Mouse (Mus musculus) heart, embryonic 12.5 days (tissue): ENCODE results near the gene Dusp2. TPM values are rescaled to one million over a fixed set of nuclear protein-coding genes. Genes with fewer than 3 reads are reported as not detected.
A peak's percentile ranks its signal among the peaks of the same experiment; 100 is the strongest.

Source experiments
- ATAC-seq: fragments of 200-750 bp; cut with Nextera tagmentation; 2 replicates; pipeline ENCODE4 v1.8.0; 2017; ENCODE audit warnings: moderate TSS enrichment, moderate library complexity; ENCODE audit not compliant: insufficient number of reproducible peaks, low FRiP score
- H3K27ac ChIP-seq: fragments of 300-500 bp; sonication (generic); 2 replicates; pipeline ENCODE4 v1.5.1; 2016; ENCODE audit warnings: mild to moderate bottlenecking, moderate library complexity; ENCODE audit not compliant: poor library complexity, severe bottlenecking
- H3K27me3 ChIP-seq: fragments of 300-500 bp; sonication (generic); replicated peaks from 2 replicates; pipeline ENCODE4 v1.6.1; 2016; ENCODE audit warnings: mild to moderate bottlenecking, moderate library complexity
- H3K36me3 ChIP-seq: fragments of 300-500 bp; sonication (generic); 2 replicates; pipeline ENCODE4 v1.6.1; 2016; ENCODE audit warnings: mild to moderate bottlenecking, moderate library complexity
- H3K4me1 ChIP-seq: fragments of 300-500 bp; sonication (generic); replicated peaks from 2 replicates; pipeline ENCODE4 v1.6.1; 2016; ENCODE audit warnings: mild to moderate bottlenecking
- H3K4me2 ChIP-seq: fragments of 300-500 bp; sonication (generic); 2 replicates; pipeline ENCODE4 v1.6.1; 2016; ENCODE audit warnings: mild to moderate bottlenecking, moderate library complexity
- H3K4me3 ChIP-seq: fragments of 300-500 bp; sonication (generic); 2 replicates; pipeline ENCODE4 v1.5.1; 2016; ENCODE audit warnings: mild to moderate bottlenecking
- H3K9ac ChIP-seq: fragments of 300-500 bp; sonication (generic); 2 replicates; pipeline ENCODE4 v1.6.1; 2016; ENCODE audit warnings: mild to moderate bottlenecking, moderate library complexity
- H3K9me3 ChIP-seq: fragments of 300-500 bp; sonication (generic); replicated peaks from 2 replicates; pipeline ENCODE4 v1.6.1; 2016; ENCODE audit warnings: mild to moderate bottlenecking, moderate library complexity
- WGBS: fragments of 180-500 bp; shearing (Covaris S2); methylation state at CpG from one replicate; pipeline ENCODE4 v1.1.7; 2016; 5-methylcytosine and 5-hydroxymethylcytosine counted together
- polyA plus RNA-seq: library from polyadenylated mRNA; unstranded; fragments of >200 nt; fragmentation: Nextera tagmentation; extraction: Ambion mirVana; gene quantifications from 2 replicates; pipeline ENCODE4 v1.2.1, GENCODE M21; 2016

The Dusp2 gene
- polyA plus RNA-seq, 1 experiment from 2014 or later, result 26.3 TPM

DNA sequence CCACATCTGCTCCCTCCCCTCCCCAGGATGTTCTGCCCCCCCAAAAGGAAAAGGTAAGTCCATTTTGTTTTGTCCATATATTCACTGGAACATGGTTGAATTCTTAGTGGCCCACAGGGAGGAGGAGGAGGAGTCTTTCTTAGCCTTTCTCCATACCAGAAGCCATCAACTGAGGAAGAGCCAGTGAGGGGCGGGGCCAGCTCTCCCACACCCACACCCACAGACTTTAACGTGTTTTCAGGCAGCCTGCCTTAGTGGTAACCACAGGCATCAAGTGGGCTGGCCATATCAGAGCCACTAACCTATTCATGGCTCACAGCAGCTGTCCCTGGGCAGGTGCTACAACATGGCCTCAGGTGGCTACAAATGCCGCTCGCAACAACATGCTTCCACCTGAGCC is 2.9 kb downstream of the Dusp2 start:
- H3K36me3 ChIP-seq, result no peaks in the 10 kb centered on the region
- no peak for ATAC-seq
- peaks cover 16% of the 10 kb centered on the region for H3K27me3 ChIP-seq
- H3K4me3 ChIP-seq, result no peak overlapping the region
- H3K4me2 ChIP-seq, result no peak overlapping the region
- WGBS, result 56% methylated on average over 4 of the region's 4 CpGs
- H3K9me3 ChIP-seq, result no peaks in the 10 kb centered on the region
- no peak overlapping the region for H3K9ac ChIP-seq
- peaks cover 28% of the 10 kb centered on the region for H3K4me1 ChIP-seq
- no peak overlapping the region for H3K27ac ChIP-seq

DNA sequence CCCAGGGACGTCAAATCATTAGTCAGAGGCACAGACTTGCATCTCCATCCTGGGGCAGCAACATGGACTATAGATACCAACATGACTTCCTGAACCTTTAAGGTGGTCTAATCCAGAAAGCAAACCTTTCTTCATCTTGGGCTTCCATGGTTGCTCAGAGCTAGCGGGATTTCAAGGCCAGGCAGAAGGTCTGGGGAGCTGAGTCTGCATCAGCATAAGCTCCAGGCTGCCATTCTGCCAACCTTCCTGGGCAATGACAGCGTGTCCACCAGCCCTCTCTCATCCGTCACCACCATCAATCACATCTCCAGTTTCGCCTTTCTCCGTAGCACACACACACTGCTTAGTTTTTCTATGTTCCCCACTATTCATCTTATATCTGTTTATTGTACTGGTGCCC is 3.3 kb downstream of the Dusp2 start:
- WGBS, result 66% methylated on average over 6 of the region's 6 CpGs
- H3K27me3 ChIP-seq, result peaks cover 16% of the 10 kb centered on the region
- H3K9ac ChIP-seq, result no peak overlapping the region
- no peak for ATAC-seq
- peaks cover 23% of the 10 kb centered on the region for H3K4me1 ChIP-seq
- H3K27ac ChIP-seq, result no peak overlapping the region
- no peaks in the 10 kb centered on the region for H3K36me3 ChIP-seq
- H3K9me3 ChIP-seq, result no peaks in the 10 kb centered on the region
- no peak overlapping the region for H3K4me2 ChIP-seq
- no peak overlapping the region for H3K4me3 ChIP-seq

DNA sequence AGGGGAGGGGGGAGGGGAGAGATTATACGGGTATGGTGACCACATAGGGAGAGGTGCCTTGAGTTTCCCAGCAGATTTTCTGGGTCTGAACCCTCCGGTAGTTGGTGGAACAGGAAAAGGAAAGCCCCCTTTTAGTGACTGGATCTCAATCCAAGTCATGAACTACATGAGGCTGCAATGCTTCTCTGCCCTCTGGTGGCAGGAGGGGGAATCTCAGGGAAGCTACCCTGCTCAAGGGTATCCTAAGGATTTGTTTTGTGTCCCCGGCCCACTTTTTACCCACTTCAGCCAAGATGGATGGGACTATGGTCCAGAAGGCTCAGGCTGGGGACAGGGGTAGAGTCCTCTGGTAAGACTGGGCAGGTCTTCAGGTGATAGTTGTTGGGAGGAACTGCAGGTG is 5.2 kb downstream of the Dusp2 start:
- H3K4me2 ChIP-seq, result no peak overlapping the region
- ATAC-seq, result no peak
- H3K4me3 ChIP-seq, result no peak overlapping the region
- no peaks in the 10 kb centered on the region for H3K36me3 ChIP-seq
- WGBS, result 10% methylated on average over 3 of the region's 3 CpGs
- H3K27ac ChIP-seq, result no peak overlapping the region
- peaks cover 8% of the 10 kb centered on the region for H3K4me1 ChIP-seq
- no peaks in the 10 kb centered on the region for H3K9me3 ChIP-seq
- H3K9ac ChIP-seq, result no peak overlapping the region
- H3K27me3 ChIP-seq, result peaks cover 13% of the 10 kb centered on the region

DNA sequence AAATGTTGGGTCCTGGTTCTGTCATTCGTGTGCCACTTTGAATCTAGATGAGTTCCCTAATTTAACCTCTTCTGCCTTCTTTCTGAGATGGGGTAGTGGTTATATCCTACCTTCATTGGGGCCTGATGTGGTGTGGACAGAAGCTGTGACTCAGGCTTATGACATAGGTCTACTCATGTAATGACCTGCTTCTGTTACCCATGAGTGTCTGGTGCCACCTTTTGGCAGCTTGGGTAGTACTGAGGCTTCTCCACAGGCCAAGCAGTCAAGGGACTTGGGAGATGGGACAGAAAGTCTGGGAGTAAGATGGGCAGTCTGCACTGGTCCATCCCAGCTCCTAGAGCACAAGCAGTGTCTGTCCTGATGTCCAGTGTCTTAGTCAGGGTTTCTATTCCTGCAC is 10.4 kb downstream of the Dusp2 start:
- WGBS, result 75% methylated on average over 1 of the region's 1 CpGs
- H3K9ac ChIP-seq, result no peak overlapping the region
- H3K27ac ChIP-seq, result no peak overlapping the region
- no peak overlapping the region for H3K4me2 ChIP-seq
- H3K4me3 ChIP-seq, result no peak overlapping the region
- H3K36me3 ChIP-seq, result no peaks in the 10 kb centered on the region
- no peaks in the 10 kb centered on the region for H3K9me3 ChIP-seq
- no peak for ATAC-seq
- H3K4me1 ChIP-seq, result no peaks in the 10 kb centered on the region
- peaks cover 3% of the 10 kb centered on the region for H3K27me3 ChIP-seq

DNA sequence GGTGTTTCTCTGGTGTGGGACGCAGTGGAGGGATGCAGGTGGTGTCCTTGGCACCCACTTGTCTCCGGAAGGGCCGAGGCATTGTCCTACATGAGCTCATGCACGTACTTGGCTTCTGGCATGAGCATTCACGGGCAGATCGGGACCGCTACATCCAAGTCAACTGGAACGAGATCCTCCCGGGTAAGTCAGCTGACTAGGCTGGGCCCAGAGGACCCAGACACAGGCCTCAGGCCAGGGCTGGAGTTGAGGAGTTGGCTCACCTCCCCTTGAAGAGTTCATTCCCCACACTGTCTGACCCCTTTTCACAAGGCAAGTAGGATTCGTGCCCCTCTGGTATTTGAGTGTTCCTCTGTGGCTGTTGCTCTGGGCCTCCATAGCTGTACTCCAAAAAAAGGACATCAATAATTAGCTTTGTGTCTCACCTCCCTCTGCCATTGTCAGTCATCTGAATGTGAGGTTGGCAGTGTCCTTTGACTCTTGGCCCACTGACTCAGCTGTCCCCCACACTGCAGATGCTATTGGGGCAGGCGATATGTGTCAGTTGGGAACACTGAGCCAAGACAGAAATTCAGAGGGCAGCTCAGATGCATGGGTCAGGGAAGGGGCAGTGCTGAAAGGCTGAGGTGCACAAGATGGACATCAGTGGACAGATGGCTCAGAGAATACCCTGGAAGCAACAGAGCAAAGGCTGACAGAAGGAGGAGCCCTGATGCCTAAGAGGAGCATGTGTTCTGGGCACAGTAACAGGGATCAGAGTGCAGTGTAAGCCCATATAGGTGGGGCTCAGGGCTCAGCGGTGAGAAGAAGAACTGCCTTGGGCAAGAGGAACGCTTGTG is 11.4 kb downstream of the Dusp2 start:
- H3K4me2 ChIP-seq, result no peak overlapping the region
- H3K9ac ChIP-seq, result no peak overlapping the region
- H3K4me3 ChIP-seq, result no peak overlapping the region
- peaks cover 3% of the 10 kb centered on the region for H3K27me3 ChIP-seq
- WGBS, result 70% methylated on average over 13 of the region's 13 CpGs
- H3K9me3 ChIP-seq, result no peaks in the 10 kb centered on the region
- no peak for ATAC-seq
- H3K4me1 ChIP-seq, result no peaks in the 10 kb centered on the region
- no peak overlapping the region for H3K27ac ChIP-seq
- H3K36me3 ChIP-seq, result no peaks in the 10 kb centered on the region

DNA sequence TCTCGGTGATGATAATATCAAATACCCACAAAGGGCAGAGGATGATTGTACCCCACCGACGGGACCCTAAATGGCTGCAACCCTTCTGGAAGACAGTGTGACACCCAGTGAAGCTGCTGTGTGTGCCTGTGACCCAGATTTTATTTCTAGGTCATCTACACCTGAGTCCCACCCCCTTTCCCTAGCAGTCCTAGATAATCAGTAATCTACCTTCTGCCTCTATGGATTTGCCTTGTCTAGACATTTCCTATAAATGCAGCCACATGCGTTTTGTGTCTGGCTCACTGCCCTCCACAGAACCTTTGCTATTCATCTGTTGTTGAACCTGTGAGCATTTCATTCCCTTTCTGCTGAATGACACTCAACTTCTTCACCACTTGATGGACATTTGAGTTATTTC is 17.9 kb downstream of the Dusp2 start:
- H3K9ac ChIP-seq, result no peak overlapping the region
- ATAC-seq, result no peak
- H3K4me3 ChIP-seq, result no peak overlapping the region
- H3K27me3 ChIP-seq, result peaks cover 35% of the 10 kb centered on the region
- WGBS, result 81% methylated on average over 4 of the region's 4 CpGs
- H3K27ac ChIP-seq, result no peak overlapping the region
- no peak overlapping the region for H3K4me2 ChIP-seq
- H3K9me3 ChIP-seq, result no peaks in the 10 kb centered on the region
- no peaks in the 10 kb centered on the region for H3K36me3 ChIP-seq
- H3K4me1 ChIP-seq, result no peaks in the 10 kb centered on the region

DNA sequence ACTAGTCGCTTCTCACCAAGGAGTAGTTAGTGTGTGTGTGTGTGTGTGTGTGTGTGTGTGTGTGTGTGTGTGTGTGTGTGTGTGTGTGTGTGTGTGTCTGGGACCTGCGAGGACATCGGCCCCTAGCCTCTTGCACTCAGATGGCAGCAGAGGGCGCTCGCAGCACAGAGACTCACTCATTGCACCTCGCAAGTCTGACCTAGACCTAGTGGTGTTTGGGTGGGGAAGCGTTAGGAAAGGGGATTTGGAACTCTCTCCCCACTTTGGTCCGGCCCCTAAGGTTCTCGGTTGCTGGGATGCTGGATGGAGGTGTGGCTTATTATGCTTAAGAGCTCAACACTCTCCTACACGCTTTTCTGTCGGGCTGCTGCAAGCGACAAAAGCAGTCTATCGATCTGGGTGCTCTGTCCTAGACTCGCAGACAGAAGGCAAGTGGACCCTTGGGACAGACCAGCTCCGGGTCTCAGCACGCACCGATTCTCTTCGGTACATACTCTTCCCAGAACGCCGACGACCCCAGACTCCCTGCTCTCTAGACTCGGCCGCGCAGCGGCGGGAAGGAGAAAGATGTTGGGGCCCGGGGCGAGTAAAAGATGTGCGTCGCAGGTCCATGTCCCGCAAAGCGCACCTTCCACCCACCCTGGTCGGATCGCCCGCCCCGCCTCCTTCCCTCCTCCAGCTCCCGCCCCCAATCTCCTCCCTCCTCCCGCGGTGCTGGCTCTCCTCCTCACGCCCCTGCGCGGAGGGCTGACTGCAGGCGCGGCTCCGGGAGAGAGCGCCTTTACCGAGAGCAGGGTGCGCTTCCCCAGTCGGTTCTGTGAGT is 26.7 kb downstream of the Dusp2 start, which contains the start of gene Adra2b:
Gene Adra2b, plus strand, starts transcription at position 750 of the 823 bp plus-strand sequence.
- under 1% methylated on average over 47 of the region's 49 CpGs for WGBS
- peak within 1 kb of the TSS; percentile 53 for H3K4me3 ChIP-seq
- peak within 1 kb of the TSS; percentile 90 for H3K4me2 ChIP-seq
- peak within 1 kb of the TSS; percentile 65 for H3K9ac ChIP-seq
- no peaks in the 10 kb centered on the region for H3K9me3 ChIP-seq
- H3K27ac ChIP-seq, result no peak within 1 kb of the TSS
- H3K27me3 ChIP-seq, result peaks cover 83% of the 10 kb centered on the region
- peaks cover 22% of the 10 kb centered on the region for H3K4me1 ChIP-seq
- ATAC-seq, result peak; percentile 91
- no peaks in the 10 kb centered on the region for H3K36me3 ChIP-seq

DNA sequence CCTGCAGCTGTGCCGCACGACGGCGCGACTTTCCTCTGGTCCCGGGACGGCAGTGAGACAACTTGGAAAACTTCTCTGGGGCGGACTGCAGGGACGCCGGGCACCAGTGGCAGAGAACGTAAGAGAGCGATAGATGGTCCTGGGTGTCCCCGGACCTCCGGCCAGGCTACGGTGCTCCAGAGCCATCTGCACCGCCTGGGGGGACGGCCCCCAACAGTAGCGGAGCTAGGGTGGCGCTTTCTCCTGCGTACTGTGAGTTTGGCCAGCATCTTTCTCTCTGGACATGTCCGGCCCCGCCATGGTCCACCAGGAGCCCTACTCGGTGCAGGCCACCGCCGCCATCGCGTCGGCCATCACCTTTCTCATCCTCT is 27.3 kb downstream of the Dusp2 start:
- ATAC-seq, result peak; percentile 19; the same call in 1 of the 2 replicates
- Histone ChIP-seq H3K36me3 (no peaks in the 10 kb centered on the region), H3K4me1 (peaks cover 22% of the 10 kb centered on the region), H3K4me2 (peak overlapping the region; percentile 90), H3K27me3 (peaks cover 85% of the 10 kb centered on the region), H3K4me3 (peak overlapping the region; percentile 53), H3K9ac (peak overlapping the region; percentile 65), H3K9me3 (no peaks in the 10 kb centered on the region), H3K27ac (no peak overlapping the region)
- WGBS, result under 1% methylated on average over 28 of the region's 28 CpGs

DNA sequence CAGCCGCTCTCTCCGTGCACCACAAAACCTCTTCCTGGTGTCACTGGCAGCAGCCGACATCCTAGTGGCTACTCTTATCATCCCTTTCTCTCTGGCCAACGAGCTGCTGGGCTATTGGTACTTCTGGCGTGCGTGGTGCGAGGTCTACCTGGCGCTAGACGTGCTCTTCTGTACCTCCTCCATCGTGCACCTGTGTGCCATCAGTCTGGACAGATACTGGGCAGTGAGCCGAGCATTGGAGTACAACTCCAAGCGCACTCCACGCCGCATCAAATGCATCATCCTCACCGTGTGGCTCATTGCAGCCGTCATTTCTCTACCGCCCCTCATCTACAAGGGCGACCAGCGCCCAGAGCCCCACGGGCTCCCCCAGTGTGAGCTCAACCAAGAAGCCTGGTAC is 27.7 kb downstream of the Dusp2 start:
- 2% methylated on average over 20 of the region's 20 CpGs for WGBS
- Histone ChIP-seq H3K4me2 (peak overlapping the region; percentile 90), H3K9me3 (no peaks in the 10 kb centered on the region), H3K36me3 (no peaks in the 10 kb centered on the region), H3K27me3 (peaks cover 81% of the 10 kb centered on the region), H3K27ac (no peak overlapping the region), H3K9ac (peak overlapping the region; percentile 65; the same call in 1 of the 2 replicates), H3K4me3 (peak overlapping the region; percentile 53), H3K4me1 (peaks cover 22% of the 10 kb centered on the region)
- ATAC-seq, result peak; percentile 26; the same call in 1 of the 2 replicates

DNA sequence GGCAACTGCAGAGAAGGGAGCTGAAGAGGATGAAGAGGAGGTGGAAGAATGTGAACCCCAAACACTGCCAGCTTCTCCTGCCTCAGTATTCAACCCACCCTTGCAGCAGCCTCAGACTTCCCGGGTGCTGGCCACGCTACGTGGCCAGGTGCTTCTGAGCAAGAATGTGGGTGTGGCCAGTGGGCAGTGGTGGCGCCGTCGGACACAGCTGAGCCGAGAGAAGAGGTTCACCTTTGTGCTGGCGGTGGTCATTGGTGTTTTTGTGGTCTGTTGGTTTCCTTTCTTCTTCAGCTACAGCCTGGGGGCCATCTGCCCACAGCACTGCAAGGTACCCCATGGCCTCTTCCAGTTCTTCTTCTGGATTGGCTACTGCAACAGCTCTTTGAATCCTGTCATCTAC is 28.5 kb downstream of the Dusp2 start:
- Histone ChIP-seq H3K9me3 (no peaks in the 10 kb centered on the region), H3K27me3 (peaks cover 78% of the 10 kb centered on the region), H3K36me3 (no peaks in the 10 kb centered on the region), H3K4me1 (peaks cover 24% of the 10 kb centered on the region), H3K9ac (no peak overlapping the region), H3K27ac (no peak overlapping the region), H3K4me2 (peak overlapping the region; percentile 90), H3K4me3 (peak overlapping the region; percentile 53)
- peak; percentile 62; the same call in 1 of the 2 replicates for ATAC-seq
- WGBS, result 16% methylated on average over 8 of the region's 8 CpGs

DNA sequence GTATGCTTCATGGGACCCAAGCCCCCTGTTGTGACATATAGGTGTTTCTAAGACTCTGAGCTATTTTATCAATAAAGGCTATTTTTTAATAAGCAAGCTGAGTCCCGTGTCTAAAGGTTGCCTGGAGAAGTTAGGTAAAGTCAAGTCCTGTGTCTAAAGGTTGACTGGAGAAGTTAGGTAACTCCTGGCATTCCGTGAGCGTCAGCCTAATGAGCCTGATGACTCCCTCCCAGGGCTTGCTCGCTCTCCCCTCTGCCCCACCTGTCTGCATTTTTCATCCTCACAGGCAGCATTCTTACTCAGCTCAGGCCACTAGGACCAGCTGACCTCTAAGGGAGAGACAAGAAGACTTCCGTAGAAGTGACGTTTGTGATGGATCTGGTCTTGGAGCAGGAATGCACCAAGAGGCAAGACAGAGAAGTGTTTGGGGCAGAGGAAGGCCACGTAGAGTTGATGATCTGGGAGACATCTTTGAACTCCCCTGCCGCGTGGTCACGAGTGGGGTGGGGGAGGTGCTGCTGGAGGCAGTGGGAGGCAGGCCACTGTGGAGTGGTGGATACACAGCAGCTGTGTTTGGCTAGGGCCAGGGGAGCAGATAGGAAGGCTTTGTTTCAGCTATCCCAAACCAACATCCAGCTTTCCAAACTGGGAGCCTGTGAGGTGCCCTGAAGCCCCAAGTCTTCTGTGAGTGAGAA is 31.3 kb downstream of the Dusp2 start:
- H3K9ac ChIP-seq, result 0 out of 2 replicates have a peak overlapping the region, but pooled peaks have one; percentile 5
- H3K9me3 ChIP-seq, result no peaks in the 10 kb centered on the region
- ATAC-seq, result no peak
- H3K4me2 ChIP-seq, result peak overlapping the region; percentile 22
- no peak overlapping the region for H3K27ac ChIP-seq
- WGBS, result 54% methylated on average over 10 of the region's 10 CpGs
- H3K4me1 ChIP-seq, result peaks cover 52% of the 10 kb centered on the region
- H3K36me3 ChIP-seq, result no peaks in the 10 kb centered on the region
- H3K4me3 ChIP-seq, result no peak overlapping the region
- peaks cover 55% of the 10 kb centered on the region for H3K27me3 ChIP-seq
